Mouse (Mus musculus): Measurements from ENCODE around the gene Tefm. TPM values are rescaled to one million over a fixed set of nuclear protein-coding genes. Genes with fewer than 3 reads are reported as not detected.

Gene Tefm
- polyA plus RNA-seq, 1 experiment from 2014 or later = 16.3 TPM

DNA sequence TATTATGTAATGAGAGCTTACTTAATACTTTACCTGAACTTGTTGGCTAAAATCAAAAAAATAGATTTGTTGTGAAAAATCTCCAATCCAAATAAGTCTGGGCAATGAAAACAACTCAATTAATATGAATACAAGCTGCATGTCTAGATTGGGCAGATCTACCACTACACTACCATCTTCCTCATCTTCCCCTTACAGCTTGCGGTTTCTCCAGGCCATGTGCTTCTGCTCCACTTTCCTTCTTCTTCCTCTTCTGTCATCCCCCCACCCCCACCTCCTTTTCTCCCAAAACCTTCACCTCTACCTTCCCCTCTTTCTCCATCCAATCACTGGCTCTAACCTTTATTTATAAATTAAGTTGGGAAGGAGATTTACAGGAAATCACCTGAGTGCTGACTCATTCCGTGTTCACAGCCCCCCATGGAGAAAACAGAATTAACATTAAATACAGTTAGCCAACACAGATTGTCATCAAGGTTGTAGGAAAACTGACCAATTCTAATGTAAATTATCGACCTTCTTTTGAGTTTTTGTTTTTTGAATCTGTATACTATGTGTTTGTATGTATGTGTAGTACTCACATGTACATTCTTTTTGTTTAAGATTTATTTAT lies 43.4 kb downstream of the Tefm start:
- no peaks in the 10 kb centered on the region for H3K9me3 ChIP-seq (ENCODE audit: control insufficient read depth)
- no peak overlapping the region for H3K4me3 ChIP-seq (ENCODE audit: low read depth, low read length)
- H3K27me3 ChIP-seq (replicated peaks; ENCODE audit: control insufficient read depth, insufficient read depth, low read length) = no peaks in the 10 kb centered on the region
- TF ChIP-seq CTCF (IDR thresholded peaks at IDR 0.05; ENCODE audit: low read depth) = no peak
- H3K4me1 ChIP-seq (replicated peaks; ENCODE audit: control insufficient read depth, insufficient read depth, low read length) = no peaks in the 10 kb centered on the region
- H3K36me3 ChIP-seq (ENCODE audit: control insufficient read depth, insufficient read depth) = peaks cover 16% of the 10 kb centered on the region; the same call in 1 of the 2 replicates
- WGBS = 88% methylated on average over 3 of the region's 3 CpGs
- no peak overlapping the region for H3K9ac ChIP-seq (ENCODE audit: low read depth, low read length)
- ATAC-seq = no peak
- H3K4me2 ChIP-seq (replicated peaks; ENCODE audit: low read depth) = no peak overlapping the region
- no peak overlapping the region for H3K27ac ChIP-seq (ENCODE audit: low read depth, low read length)

DNA sequence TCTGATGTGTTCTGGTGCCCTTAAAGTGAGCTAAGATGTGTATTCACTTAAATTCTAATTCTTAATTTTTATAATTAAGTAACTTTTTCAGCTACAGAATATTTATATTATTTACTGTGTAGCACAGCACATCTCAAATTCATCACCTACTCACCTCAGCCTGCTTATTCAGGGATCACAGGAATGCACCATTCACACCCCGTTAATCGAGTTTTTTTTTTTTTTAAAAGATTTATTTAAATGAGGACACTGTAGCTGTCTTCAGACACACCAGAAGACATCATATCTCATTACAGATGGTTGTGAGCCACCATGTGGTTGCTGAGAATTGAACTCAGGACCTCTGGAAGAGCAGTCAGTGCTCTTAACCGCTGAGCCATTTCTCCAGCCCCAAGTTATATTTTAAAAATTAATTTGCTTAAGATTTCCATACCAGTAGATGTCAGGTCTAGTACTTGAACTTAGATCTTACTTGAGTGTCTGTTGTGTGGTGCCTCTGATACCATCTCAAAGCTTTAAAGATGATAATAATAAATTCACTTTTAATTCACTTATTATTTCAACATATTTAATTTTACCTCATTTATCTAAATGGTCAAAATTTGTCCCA lies 51.3 kb downstream of the Tefm start:
- no peak for ATAC-seq

DNA sequence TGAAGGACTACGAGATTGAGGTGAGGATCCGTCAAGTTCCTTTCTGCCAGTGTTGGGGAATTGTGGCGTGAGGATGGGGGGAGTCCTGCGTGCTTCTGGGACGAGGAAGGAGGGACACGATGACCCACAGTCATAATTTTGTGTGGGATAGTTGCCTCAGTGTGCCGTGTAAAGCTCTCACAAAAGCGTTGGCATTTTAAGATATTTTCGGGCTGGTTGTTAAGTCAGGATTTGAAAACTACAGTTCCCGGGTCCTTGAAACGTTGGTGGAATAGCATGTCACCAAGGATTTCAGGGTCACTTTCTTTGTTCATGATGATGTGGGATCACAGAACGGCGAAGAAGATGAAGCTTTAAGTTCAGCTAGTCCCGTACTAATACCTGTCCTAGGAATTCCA lies 52.2 kb downstream of the Tefm start:
- no peak for ATAC-seq
- Histone ChIP-seq H3K27me3 (replicated peaks; ENCODE audit: control insufficient read depth, insufficient read depth, low read length) (no peaks in the 10 kb centered on the region), H3K9me3 (ENCODE audit: control insufficient read depth) (no peaks in the 10 kb centered on the region), H3K4me2 (replicated peaks; ENCODE audit: low read depth) (peak overlapping the region; percentile 97), H3K9ac (ENCODE audit: low read depth, low read length) (peak overlapping the region; percentile 95), H3K27ac (ENCODE audit: low read depth, low read length) (no peak overlapping the region), H3K36me3 (ENCODE audit: control insufficient read depth, insufficient read depth) (no peaks in the 10 kb centered on the region), H3K4me1 (replicated peaks; ENCODE audit: control insufficient read depth, insufficient read depth, low read length) (no peaks in the 10 kb centered on the region), H3K4me3 (ENCODE audit: low read depth, low read length) (peak overlapping the region; percentile 98)
- no peak for TF ChIP-seq CTCF (IDR thresholded peaks at IDR 0.05; ENCODE audit: low read depth)
- WGBS = under 1% methylated on average over 14 of the region's 14 CpGs

More for the DNA sequence above, 51.3 kb downstream of the Tefm start:
- Histone ChIP-seq H3K36me3 (ENCODE audit: control insufficient read depth, insufficient read depth) (peaks cover 2% of the 10 kb centered on the region; the same call in 1 of the 2 replicates), H3K27me3 (replicated peaks; ENCODE audit: control insufficient read depth, insufficient read depth, low read length) (no peaks in the 10 kb centered on the region), H3K4me2 (replicated peaks; ENCODE audit: low read depth) (peak overlapping the region; percentile 97), H3K4me1 (replicated peaks; ENCODE audit: control insufficient read depth, insufficient read depth, low read length) (no peaks in the 10 kb centered on the region), H3K9ac (ENCODE audit: low read depth, low read length) (no peak overlapping the region), H3K4me3 (ENCODE audit: low read depth, low read length) (peak overlapping the region; percentile 98), H3K9me3 (ENCODE audit: control insufficient read depth) (no peaks in the 10 kb centered on the region), H3K27ac (ENCODE audit: low read depth, low read length) (no peak overlapping the region)
- WGBS = 49% methylated on average over 3 of the region's 3 CpGs
- no peak for TF ChIP-seq CTCF (IDR thresholded peaks at IDR 0.05; ENCODE audit: low read depth)

DNA sequence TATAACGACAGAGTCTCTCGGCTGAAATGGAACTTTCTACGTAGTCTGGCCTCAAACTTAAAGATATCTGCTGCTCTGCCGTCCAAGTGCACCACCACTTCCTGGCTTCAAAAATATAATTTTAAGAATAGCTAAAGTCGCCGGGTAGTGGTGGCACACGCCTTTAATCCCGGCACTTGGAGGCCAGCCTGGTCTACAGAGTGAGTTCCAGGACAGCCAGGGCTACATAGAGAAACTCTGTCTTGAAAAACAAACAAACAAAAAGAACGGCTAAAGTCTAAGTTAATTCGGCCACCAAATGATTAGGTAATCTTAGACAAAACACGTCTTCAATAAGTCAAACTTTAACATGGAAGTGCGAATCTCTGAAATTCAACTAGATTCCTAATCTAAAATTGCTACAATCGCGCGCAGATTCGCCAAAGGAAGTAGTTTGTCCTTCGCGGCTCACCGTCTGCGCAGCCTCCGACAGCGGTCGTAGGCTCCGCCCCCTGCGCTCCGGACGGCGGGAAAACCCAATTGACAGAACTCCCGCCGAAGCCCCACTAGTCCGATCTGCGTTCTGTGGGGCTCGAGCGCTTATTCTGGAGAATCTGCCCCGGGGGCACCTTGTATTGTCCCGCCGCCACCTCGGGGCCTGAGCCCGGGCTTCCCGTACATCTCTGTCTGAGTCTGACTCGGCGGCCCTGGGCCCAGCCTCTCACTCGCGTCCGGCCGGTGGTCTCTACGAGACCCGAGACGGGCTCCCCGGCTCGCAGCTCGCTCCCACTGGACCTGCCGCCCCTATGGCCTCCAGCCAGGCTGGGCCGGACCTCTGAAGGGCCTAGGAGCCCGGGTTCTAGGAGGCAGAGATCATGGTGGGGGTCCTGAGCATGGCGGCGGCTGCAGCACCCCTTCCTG lies 52.8 kb downstream of the Tefm start, which contains the start of gene Atad5:
Gene Atad5, plus strand, starts transcription at position 484 of the 900 bp plus-strand sequence.
- H3K4me2 ChIP-seq (replicated peaks; ENCODE audit: low read depth) = peak within 1 kb of the TSS; percentile 97
- peak within 1 kb of the TSS; percentile 95 for H3K9ac ChIP-seq (ENCODE audit: low read depth, low read length)
- no peaks in the 10 kb centered on the region for H3K36me3 ChIP-seq (ENCODE audit: control insufficient read depth, insufficient read depth)
- H3K4me3 ChIP-seq (ENCODE audit: low read depth, low read length) = peak within 1 kb of the TSS; percentile 98
- peak within 1 kb of the TSS; percentile 15; the same call in 1 of the 2 replicates for H3K27ac ChIP-seq (ENCODE audit: low read depth, low read length)
- H3K9me3 ChIP-seq (ENCODE audit: control insufficient read depth) = no peaks in the 10 kb centered on the region
- ATAC-seq = peak; percentile 46
- no peaks in the 10 kb centered on the region for H3K27me3 ChIP-seq (replicated peaks; ENCODE audit: control insufficient read depth, insufficient read depth, low read length)
- 4% methylated on average over 57 of the region's 57 CpGs for WGBS
- no peaks in the 10 kb centered on the region for H3K4me1 ChIP-seq (replicated peaks; ENCODE audit: control insufficient read depth, insufficient read depth, low read length)
- TF ChIP-seq CTCF (IDR thresholded peaks at IDR 0.05; ENCODE audit: low read depth) = no peak

DNA sequence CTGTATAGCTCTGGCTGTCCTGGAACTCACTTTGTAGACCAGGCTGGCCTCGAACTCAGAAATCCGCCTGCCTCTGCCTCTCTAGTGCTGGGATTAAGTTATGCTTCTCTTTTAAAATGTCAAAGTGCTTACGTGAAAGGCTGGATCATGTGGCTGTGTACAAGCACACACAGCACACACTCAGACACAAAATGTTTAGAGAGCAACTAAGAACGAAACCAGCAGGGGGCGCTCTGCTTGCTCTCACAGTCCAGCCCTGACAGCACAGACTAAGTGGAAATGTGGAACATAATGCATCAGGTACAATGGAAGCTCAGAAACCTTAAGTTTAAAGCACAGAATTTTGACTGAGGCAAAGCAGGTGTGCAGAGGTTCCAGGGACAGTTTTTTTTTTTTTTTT lies 55.1 kb downstream of the Tefm start:
- peak; percentile 71 for ATAC-seq
- H3K27me3 ChIP-seq (replicated peaks; ENCODE audit: control insufficient read depth, insufficient read depth, low read length) = no peaks in the 10 kb centered on the region
- no peaks in the 10 kb centered on the region for H3K9me3 ChIP-seq (ENCODE audit: control insufficient read depth)

More for the DNA sequence above, 55.1 kb downstream of the Tefm start:
- Histone ChIP-seq H3K4me1 (replicated peaks; ENCODE audit: control insufficient read depth, insufficient read depth, low read length) (no peaks in the 10 kb centered on the region), H3K27ac (ENCODE audit: low read depth, low read length) (no peak overlapping the region; the same call in 1 of the 2 replicates), H3K4me3 (ENCODE audit: low read depth, low read length) (no peak overlapping the region), H3K4me2 (replicated peaks; ENCODE audit: low read depth) (no peak overlapping the region), H3K9ac (ENCODE audit: low read depth, low read length) (no peak overlapping the region), H3K36me3 (ENCODE audit: control insufficient read depth, insufficient read depth) (no peaks in the 10 kb centered on the region)
- 11% methylated on average over 5 of the region's 5 CpGs for WGBS
- peak; percentile 92 for TF ChIP-seq CTCF (IDR thresholded peaks at IDR 0.05; ENCODE audit: low read depth)

Other genes with a start within 250 kb of the Tefm start
- 24.4 and 24.5 TPM in 2 replicates for gene Utp6, start 179.8 kb downstream of the Tefm start, polyA plus RNA-seq (2015; fragmentation: Nextera tagmentation; extraction: Ambion mirVana)
- 14.2 and 18.5 TPM in 2 replicates for gene Suz12, start 149.1 kb downstream of the Tefm start, polyA plus RNA-seq (2015; fragmentation: Nextera tagmentation; extraction: Ambion mirVana)
- gene Crlf3, start 61.2 kb downstream of the Tefm start, polyA plus RNA-seq (2015; fragmentation: Nextera tagmentation; extraction: Ambion mirVana) = 13.2 and 14.2 TPM in 2 replicates
- 2.2 and 2.4 TPM in 2 replicates for gene Atad5, start 52.8 kb downstream of the Tefm start, polyA plus RNA-seq (2015; fragmentation: Nextera tagmentation; extraction: Ambion mirVana)
- gene Adap2, start 11.9 kb upstream of the Tefm start, polyA plus RNA-seq (2015; fragmentation: Nextera tagmentation; extraction: Ambion mirVana) = 11.7 and 11.9 TPM in 2 replicates
- gene Rnf135, start 41.7 kb upstream of the Tefm start, polyA plus RNA-seq (2015; fragmentation: Nextera tagmentation; extraction: Ambion mirVana) = 8.9 and 9.1 TPM in 2 replicates
- 20.7 and 21.3 TPM in 2 replicates for gene Rhot1, start 66.8 kb upstream of the Tefm start, polyA plus RNA-seq (2015; fragmentation: Nextera tagmentation; extraction: Ambion mirVana)
- gene Rhbdl3, start 158.7 kb upstream of the Tefm start, polyA plus RNA-seq (2015; fragmentation: Nextera tagmentation; extraction: Ambion mirVana) = 1.3 and 1.4 TPM in 2 replicates
- gene 5730455P16Rik, start 235.9 kb upstream of the Tefm start, polyA plus RNA-seq (2015; fragmentation: Nextera tagmentation; extraction: Ambion mirVana) = 8.7 and 9.1 TPM in 2 replicates
- 109 and 113 TPM in 2 replicates for gene Zfp207, start 241.1 kb upstream of the Tefm start, polyA plus RNA-seq (2015; fragmentation: Nextera tagmentation; extraction: Ambion mirVana)

All from intestine, postnatal 0 days (tissue).